Mouse (Mus musculus) cerebellum, adult 2 months (tissue): ENCODE measurements around the gene Serpinb8.

ENCODE experiments used
- CTCF ChIP-seq: fragments of 200-500 bp; IDR thresholded peaks from 2 replicates; pipeline ENCODE4 v1.5.1; 2011; ENCODE audit warnings: low read depth, mild to moderate bottlenecking, control low read depth, low read length, moderate library complexity, borderline replicate concordance; ENCODE audit not compliant: insufficient read depth
- POLR2A ChIP-seq: fragments of 200-500 bp; IDR thresholded peaks from 2 replicates; pipeline ENCODE4 v1.6.1; 2011; ENCODE audit warnings: low read length, control low read depth, borderline replicate concordance; ENCODE audit not compliant: insufficient read depth

DNA sequence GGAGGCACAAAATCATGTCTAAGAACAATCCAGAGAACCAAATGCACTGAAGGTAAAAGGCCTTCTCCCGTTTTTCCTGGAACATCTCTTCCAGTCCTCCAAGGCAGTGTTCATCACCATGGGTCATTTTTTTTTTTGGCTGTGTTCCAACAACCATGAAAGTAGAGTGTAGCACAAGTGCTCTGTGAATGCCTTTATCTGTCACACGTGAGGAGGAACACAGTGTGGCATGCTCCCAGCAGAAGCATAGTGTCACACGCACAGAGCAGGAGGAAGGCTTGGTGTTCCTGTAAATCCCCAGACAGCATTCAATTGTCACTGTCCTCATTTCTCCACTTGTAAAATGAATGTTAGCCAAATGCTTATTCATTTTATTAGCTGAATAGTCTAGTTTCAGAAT is 2.8 kb downstream of the Serpinb8 start:
- no peak for TF ChIP-seq CTCF
- no peak for TF ChIP-seq POLR2A
